Mouse (Mus musculus): ENCODE data around the gene Vars2. TPM values are rescaled to one million over a fixed set of nuclear protein-coding genes. Genes with fewer than 3 reads are reported as not detected.

Gene Vars2
- polyA plus RNA-seq, 1 experiment from 2014 or later = 7.7 TPM

GRCm38 (mm10) chr17:35617127-35617526, 50.3 kb downstream of the Vars2 start:
- ATAC-seq (ENCODE audit: low read depth) = no peak

More at GRCm38 (mm10) chr17:35617127-35617526, 50.3 kb downstream of the Vars2 start:
- WGBS (ENCODE audit: insufficient replicate concordance) = 57% methylated on average over 4 of the region's 4 CpGs
- no peaks in the 10 kb centered on the region for H3K36me3 ChIP-seq
- H3K9ac ChIP-seq = no peak overlapping the region
- no peak for DNase-seq
- no peaks in the 10 kb centered on the region for H3K9me3 ChIP-seq (replicated peaks)
- H3K4me1 ChIP-seq (replicated peaks) = no peaks in the 10 kb centered on the region
- no peak overlapping the region for H3K4me2 ChIP-seq
- H3K4me3 ChIP-seq (replicated peaks) = no peak overlapping the region
- H3K27ac ChIP-seq = no peak overlapping the region
- H3K27me3 ChIP-seq = peaks cover 6% of the 10 kb centered on the region; the same call in 1 of the 2 replicates

Other genes with a start within 250 kb of the Vars2 start
- gene H2-Q6, start 242.7 kb downstream of the Vars2 start, polyA plus RNA-seq (2015; fragmentation: Nextera tagmentation; extraction: Ambion mirVana) = 9.6 and 11.1 TPM in 2 replicates
- gene H2-Q7, start 228.4 kb downstream of the Vars2 start, polyA plus RNA-seq (2015; fragmentation: Nextera tagmentation; extraction: Ambion mirVana) = 23.9 and 24.6 TPM in 2 replicates
- 147 and 152 TPM in 2 replicates for gene H2-Q10, start 197.5 kb downstream of the Vars2 start, polyA plus RNA-seq (2015; fragmentation: Nextera tagmentation; extraction: Ambion mirVana)
- gene Pou5f1, start 161.6 kb downstream of the Vars2 start, polyA plus RNA-seq (2015; fragmentation: Nextera tagmentation; extraction: Ambion mirVana) = not detected in 2 replicates
- gene Tcf19, start 150.8 kb downstream of the Vars2 start, polyA plus RNA-seq (2015; fragmentation: Nextera tagmentation; extraction: Ambion mirVana) = 44.3 and 50.4 TPM in 2 replicates
- 7.5 and 8.8 TPM in 2 replicates for gene Cchcr1, start 150.5 kb downstream of the Vars2 start, polyA plus RNA-seq (2015; fragmentation: Nextera tagmentation; extraction: Ambion mirVana)
- gene Psors1c2, start 134.4 kb downstream of the Vars2 start, polyA plus RNA-seq (2015; fragmentation: Nextera tagmentation; extraction: Ambion mirVana) = 0.12 and 0.27 TPM in 2 replicates
- not detected in 2 replicates for gene Cdsn, start 115.5 kb downstream of the Vars2 start, polyA plus RNA-seq (2015; fragmentation: Nextera tagmentation; extraction: Ambion mirVana)
- not detected in 2 replicates for gene 2300002M23Rik, start 100.1 kb downstream of the Vars2 start, polyA plus RNA-seq (2015; fragmentation: Nextera tagmentation; extraction: Ambion mirVana)
- not detected in 2 replicates for gene Sfta2, start 66.0 kb downstream of the Vars2 start, polyA plus RNA-seq (2015; fragmentation: Nextera tagmentation; extraction: Ambion mirVana)
- not detected in 2 replicates for gene Gm9573, start 41.0 kb downstream of the Vars2 start, polyA plus RNA-seq (2015; fragmentation: Nextera tagmentation; extraction: Ambion mirVana)
- gene Mucl3, start 23.9 kb downstream of the Vars2 start, polyA plus RNA-seq (2015; fragmentation: Nextera tagmentation; extraction: Ambion mirVana) = 0.03 and 0.06 TPM in 2 replicates
- 31.9 and 33.9 TPM in 2 replicates for gene Gtf2h4, start 6.1 kb upstream of the Vars2 start, polyA plus RNA-seq (2015; fragmentation: Nextera tagmentation; extraction: Ambion mirVana)
- 2.9 and 3.7 TPM in 2 replicates for gene Ddr1, start 37.0 kb upstream of the Vars2 start, polyA plus RNA-seq (2015; fragmentation: Nextera tagmentation; extraction: Ambion mirVana)
- gene Ier3, start 154.1 kb upstream of the Vars2 start, polyA plus RNA-seq (2015; fragmentation: Nextera tagmentation; extraction: Ambion mirVana) = 21.6 and 23.2 TPM in 2 replicates
- gene Flot1, start 155.6 kb upstream of the Vars2 start, polyA plus RNA-seq (2015; fragmentation: Nextera tagmentation; extraction: Ambion mirVana) = 38.2 and 38.5 TPM in 2 replicates
- gene Tubb5, start 170.7 kb upstream of the Vars2 start, polyA plus RNA-seq (2015; fragmentation: Nextera tagmentation; extraction: Ambion mirVana) = 520 and 547 TPM in 2 replicates
- 8.0 and 8.8 TPM in 2 replicates for gene Mdc1, start 173.9 kb upstream of the Vars2 start, polyA plus RNA-seq (2015; fragmentation: Nextera tagmentation; extraction: Ambion mirVana)
- 23.0 and 25.4 TPM in 2 replicates for gene Nrm, start 193.7 kb upstream of the Vars2 start, polyA plus RNA-seq (2015; fragmentation: Nextera tagmentation; extraction: Ambion mirVana)
- 8.0 and 11.8 TPM in 2 replicates for gene Ppp1r18, start 198.0 kb upstream of the Vars2 start, polyA plus RNA-seq (2015; fragmentation: Nextera tagmentation; extraction: Ambion mirVana)
- gene Dhx16, start 212.2 kb upstream of the Vars2 start, polyA plus RNA-seq (2015; fragmentation: Nextera tagmentation; extraction: Ambion mirVana) = 35.2 and 40.3 TPM in 2 replicates
- gene 2310061I04Rik, start 229.8 kb upstream of the Vars2 start, polyA plus RNA-seq (2015; fragmentation: Nextera tagmentation; extraction: Ambion mirVana) = 14.3 and 15.1 TPM in 2 replicates
- gene Atat1, start 242.5 kb upstream of the Vars2 start, polyA plus RNA-seq (2015; fragmentation: Nextera tagmentation; extraction: Ambion mirVana) = 9.3 and 9.9 TPM in 2 replicates
- 105 and 106 TPM in 2 replicates for gene Mrps18b, start 248.8 kb upstream of the Vars2 start, polyA plus RNA-seq (2015; fragmentation: Nextera tagmentation; extraction: Ambion mirVana)
- gene Ppp1r10, start 248.8 kb upstream of the Vars2 start, polyA plus RNA-seq (2015; fragmentation: Nextera tagmentation; extraction: Ambion mirVana) = 19.4 and 27.5 TPM in 2 replicates